Mouse (Mus musculus) kidney, postnatal 25 days (tissue): ENCODE measurements around the gene Ntn1.

Experiments
- DNase-seq, 2 experiments: peaks; one replicate each; pipeline ENCODE4 v3.0.0; 2021; ENCODE audit warnings: mixed read lengths in 2 of 2

Gene Ntn1

DNA sequence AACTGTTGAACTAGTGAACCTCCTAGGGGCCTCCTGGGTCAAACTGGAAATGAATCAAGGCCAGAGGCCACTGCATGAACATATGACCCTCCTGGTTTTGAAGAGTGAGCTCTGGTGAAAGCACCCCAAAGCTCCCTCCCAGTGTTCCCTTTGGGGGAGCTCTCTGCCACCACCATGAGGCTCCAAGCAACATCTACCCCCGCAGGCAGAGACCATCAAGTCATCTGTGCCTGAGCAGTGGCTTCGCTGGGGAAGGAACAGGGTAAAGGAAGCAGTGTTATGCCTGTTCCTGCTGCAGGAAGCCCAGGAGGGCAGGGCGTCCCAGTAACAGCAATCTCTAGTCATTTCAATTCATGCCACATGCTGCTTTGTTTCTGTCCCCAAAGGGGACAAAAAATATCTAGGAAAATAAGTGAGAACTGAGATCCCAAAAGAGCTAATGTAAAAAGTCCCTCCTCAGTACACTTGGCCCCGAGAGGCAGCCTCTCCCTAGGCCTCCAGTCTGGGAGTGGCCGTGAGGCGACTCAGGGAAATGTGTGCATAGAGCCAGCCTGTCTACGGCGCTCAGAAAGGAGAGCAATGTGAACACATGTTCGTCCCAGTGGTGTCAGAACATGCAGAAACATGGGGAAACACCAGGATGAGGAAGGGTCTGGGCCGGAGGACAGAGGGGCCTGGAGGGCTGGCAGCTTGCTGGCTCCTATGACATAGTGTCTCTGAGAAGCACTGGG, 139.3 kb downstream of the Ntn1 start:
- peak in 1 of 2 experiments; percentile 13 for DNase-seq

DNA sequence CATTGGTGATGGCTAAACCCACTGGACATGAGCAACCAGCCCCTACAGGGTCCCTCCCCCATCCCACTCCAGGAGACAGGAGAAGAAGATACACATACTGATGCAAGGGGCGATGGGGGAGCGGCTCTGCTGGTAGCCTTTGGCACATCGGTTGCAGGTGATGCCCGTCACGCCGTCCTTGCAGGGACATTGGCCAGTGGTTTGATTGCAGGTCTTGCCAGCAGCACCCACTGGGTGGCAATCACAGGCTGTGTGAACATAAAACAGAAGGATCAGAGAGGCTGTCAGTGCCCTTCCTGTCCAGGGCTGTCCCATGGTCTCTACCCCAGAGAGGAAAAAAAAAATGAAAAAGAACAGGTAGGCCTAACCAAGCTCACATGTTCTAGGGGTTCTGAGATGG, 140.2 kb downstream of the Ntn1 start:
- no peak for DNase-seq

DNA sequence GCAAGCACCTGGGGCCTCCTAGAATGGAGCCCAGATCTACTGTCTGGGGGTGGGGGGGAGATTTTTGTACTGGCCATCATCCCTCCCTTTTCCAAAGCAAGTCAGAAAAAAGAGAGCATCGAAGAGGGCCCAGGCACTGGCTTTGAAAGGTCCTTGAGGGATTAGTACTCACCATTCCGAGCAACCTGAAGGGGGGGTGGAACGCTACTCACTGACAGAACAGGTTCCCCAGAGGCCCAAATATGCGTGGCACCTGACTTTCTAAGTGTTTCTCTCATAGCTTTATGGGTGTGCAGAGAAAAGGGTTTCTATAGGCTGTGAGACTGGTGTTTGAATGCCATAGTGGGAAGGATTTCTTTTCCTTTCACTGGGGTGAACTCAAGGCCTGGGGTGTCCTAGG, 142.1 kb downstream of the Ntn1 start:
- DNase-seq, result no peak

DNA sequence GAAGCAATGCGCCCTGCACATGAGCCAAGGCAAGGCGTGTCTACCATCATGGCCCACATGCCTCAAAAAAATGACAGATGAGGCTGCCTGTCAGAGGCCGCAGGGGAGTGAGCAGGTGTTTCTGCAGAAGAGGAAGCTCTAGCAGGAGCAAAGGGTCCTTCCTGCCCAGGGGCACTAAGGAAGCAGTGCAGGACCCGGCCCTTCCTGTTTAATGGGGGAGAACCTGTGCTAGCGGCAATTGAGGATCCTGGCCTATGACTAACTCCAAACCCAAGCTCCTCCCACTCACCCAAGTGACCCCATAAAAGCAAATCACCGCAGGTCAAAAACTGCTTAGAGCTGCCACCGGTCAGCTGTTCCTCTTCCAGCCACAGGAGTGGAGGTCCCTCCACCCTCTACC, 147.1 kb downstream of the Ntn1 start:
- peak in 1 of 2 experiments; percentile 56 for DNase-seq

DNA sequence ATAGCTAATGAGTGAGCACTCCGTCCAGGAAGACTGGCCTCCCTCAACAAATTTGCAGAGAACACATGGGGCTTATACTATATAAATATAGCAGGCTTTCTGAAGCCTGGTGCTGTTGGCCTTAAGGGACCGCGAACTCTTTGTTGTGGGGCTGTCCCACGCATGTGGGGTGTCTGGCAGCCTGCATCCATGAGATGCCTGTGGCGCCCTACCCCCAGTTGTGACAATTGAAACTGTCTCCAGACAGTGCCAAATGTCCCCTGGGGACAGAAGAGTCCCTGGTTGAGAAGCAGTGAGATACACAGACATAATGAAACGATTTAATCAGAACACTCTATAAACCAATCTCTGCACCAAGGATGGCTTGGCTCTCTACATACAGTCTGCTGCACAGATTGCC, 150.5 kb downstream of the Ntn1 start:
- DNase-seq, result no peak

DNA sequence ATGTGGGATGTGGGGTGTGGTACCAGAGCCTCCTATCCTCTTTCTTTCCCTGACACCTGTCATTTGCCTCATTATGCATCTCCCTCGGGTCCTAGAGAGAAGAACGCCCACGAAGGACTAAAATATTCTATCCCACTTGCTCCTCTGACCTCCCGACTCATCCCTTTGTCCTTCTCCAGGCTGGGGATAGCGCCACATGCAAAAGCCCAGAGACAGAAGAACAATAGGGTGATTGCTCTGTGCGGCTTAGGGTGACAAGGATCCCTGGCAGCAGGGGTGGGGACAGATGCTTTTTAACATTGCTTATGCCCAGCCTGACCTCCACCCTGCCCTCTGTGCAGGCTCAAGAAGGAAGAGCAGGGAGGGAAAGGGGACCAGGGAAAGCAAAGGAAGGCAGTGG, 152.7 kb downstream of the Ntn1 start:
- no peak for DNase-seq

DNA sequence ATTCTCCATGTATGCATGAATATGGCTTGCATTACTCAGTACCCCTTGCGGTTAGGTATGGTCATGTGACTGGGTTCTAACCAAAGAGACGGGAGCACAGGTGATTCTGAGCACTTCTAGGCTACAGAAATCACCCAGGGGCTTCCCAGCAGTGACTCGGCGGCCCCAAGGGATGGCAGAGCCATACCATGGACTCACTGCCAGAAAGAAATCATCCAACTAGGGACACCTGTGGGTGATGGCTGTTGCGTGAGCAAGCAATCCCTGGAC, 155.7 kb downstream of the Ntn1 start:
- no peak for DNase-seq

DNA sequence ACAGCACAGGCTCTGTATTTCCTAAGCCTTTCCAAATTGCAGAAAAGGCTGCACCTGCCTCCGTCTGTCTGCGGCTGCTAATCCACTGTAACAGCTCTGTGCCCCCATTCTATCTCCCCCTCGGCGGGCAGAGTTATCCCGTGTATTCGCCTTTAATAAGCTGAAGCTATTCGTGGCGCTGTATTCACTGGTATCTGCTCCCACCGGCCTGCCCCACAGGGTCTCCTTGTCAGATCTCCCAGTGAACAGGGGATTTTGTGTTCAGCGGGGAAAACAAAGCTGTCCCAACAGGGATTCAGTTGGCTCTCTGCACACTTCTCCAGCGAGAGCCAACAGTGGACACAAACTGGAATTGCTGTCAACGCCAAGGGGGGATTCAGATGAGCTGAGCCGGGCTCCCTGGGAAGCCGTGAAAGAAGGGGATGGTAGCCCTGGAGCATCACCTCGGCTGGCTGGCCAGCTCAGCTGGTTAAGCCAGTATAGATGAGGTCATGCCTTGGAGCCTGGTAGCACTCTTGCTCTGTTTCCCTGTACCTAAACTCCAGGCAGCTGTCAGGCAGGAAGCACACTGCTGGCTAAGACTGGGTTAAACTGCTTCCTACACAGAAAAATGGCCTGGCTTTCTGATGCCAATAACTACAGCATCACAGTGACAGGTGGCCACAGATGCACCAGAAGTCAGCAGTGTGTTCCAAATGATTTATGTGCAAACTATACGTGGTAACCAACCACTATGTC, 156.2 kb downstream of the Ntn1 start:
- DNase-seq, result no peak

DNA sequence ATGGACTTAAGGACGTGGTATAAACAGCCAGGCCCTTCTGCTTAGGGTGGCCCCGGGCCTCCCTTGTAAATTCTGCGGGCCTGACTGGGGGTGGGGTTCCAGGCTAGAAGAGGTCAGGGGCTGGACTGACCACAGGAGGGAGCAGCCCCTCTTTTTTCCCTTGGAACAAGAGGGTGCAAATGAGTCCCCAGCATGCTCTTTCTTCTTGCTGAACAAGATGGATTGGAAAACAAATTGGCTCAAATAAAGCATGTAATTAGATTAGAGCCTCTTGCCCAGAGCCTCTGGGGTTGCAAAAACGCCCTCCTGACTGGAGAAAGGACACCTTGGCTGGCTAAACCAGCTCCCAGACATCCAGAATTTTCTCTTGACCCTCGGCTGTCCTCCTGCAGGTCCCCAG, 160.9 kb downstream of the Ntn1 start:
- DNase-seq, result no peak

DNA sequence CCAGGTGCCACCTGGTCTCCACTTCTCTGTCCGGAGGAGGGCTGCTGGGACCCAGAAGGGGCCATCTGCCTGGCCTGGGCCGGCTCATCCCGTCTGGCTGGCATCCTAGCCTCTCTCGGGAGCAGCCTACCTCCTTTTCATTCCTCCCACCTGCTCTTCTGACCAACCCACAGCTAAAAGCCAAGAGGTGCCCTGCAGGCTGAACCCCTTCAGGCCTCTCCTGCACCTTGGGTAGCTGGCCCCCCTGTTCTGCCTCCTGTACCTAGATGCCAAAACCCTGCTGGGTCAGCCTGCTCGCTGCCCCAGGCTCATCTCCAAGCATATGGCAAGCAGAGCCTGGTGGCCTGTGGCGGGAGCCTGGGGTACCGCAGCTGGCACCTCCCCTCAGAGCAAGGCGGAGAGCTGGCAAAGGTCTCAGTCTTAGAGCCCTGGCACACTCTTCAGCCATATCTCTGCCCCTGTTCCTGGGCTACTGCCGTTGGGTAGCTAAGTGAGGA, 167.1 kb downstream of the Ntn1 start:
- DNase-seq, result no peak

DNA sequence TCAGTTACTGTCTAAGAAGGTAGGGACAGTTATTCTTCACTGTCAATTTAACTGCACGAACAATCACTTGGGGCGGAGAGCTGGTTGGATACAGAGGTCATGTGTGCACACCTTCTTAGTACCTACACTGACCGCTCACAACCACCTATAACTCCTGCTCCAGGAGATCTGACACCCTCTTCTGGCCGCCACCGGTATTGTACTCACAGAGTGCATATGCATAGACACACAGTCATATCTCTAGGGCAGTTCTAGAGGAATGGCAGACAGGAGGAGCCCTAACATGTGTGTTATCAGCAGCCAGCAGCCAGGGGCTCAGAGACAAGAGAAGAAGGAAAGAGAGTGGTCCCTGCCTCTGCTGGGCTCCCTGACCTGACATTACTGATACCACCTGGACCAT, 169.1 kb downstream of the Ntn1 start:
- DNase-seq, result no peak

DNA sequence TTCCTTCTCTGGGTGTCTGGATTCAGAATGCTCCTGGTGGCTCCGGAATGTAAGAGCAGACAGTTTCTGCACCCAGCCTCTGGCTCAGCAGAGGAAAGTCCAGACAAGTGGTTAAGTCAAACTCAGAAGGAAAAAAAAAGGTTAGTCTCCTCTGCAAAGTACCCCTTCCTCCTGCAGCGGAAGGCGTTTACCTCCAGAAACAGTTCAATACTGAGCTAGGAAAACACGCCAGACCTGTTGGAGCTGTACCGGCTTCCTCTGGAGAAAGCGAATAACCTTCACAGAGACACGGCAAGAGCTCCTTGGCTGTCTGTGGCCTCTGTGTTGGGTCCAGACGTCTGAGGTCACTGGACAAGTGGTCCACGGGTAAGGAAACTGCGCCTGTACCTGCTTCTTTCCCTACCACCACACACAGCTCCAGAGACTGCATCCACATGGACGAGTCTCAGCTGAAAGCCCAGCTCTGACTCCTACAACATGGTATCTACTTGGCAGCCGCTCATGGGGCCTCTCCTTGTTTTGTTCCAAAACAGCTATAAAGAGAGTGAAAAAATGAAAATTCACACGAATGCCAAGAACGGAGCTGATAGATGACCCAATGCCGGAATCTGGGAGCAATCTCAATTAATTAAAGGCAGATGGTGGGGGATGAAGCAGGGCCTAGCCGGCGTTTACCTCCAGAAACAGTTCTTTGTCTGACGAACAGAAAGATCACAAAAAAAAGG, 171.5 kb downstream of the Ntn1 start:
- DNase-seq, result no peak

DNA sequence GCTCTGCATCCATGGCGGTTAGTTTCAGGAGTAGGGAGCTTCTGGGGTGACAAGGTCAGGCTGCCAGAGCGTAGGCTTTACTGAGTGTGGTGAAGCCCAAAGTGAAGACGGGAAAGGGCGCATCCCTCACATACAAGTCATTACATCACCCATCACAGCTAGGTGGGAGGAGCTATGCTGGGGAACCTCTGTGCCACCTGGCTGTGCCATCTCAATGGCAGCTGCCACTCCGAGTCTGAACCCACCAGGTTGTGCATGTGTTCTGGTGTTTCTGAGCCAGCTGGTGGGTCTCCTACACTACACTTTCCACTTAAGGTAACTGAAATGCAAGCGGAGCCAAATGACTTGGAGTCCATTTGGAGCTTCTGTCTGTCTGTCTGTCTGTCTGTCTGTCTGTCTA, 172.8 kb downstream of the Ntn1 start:
- no peak for DNase-seq

DNA sequence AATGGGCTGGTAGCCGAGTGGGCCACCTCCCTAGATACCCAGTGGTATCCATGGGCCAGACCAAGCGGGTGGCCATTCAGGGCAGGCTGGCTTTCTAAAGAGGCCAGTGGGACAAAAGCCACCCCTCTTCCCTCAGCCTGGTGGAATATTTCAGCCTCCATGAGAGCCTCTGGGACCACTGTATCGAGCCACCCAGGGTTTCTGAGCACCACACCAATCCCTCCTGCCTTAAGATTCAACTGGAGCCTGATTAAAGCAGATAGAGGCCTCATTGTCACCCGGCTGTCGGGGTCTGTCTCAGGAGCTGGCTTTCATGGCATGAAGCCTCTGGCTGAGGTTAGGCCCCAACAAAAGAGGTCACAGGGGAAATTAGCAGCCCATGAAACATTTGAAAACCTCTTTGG, 174.0 kb downstream of the Ntn1 start:
- no peak for DNase-seq

DNA sequence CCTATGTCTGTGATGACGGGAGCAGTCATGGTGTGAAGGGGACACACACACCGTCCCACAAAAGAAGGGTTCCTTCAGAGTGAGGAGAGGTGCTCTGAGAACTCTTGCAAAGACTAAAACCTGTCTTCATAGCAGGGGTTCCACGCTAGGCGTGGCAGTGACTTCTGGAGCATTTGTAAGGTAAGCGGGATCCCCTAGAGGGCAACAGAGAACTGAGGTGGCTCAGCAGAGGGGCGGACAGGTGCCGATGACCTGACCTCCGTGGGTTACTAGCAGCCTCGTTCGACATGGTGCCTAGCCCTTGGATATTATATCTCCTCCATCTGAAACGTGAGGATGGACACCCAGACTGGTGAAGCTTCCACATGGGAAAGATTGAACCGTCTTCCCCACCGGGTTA, 177.5 kb downstream of the Ntn1 start:
- DNase-seq, result no peak

DNA sequence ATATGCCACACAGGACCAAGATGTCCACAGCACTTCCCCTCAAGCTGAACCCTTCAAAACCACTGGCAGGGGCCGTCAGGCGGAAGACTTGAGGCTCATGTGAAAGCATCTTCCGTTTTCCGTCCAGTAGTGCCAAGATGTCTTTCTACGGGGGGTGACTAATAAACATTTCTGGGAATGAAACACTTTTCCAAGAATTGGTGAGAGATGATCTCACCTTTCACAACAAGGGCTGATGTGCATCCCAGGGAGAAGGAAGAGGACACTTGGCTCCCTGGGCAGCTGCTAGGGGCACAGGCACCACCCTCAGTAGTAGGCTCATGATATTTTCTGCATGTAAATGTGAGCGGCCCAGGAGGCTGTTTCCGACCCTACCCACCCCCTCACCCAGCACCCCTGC, 178.4 kb downstream of the Ntn1 start:
- no peak for DNase-seq

DNA sequence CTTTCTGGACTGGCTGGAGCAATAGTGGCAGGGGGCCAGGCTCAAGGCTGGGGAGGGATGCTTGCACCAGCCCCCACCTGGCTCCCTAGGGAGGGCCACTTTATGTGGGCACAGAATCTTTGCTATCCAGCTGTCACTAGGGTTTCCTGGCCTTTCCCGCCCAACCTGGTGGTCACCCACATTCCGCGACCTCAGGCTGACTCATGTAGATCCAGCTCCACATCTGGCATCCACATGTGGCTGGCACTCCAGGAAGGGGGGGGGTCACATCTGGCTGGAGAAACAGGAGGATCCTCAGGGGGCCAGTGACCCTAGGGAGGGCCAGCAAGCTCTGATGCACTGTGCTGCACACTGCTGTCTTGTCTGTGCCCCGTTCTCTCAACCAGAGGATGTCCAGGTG, 179.9 kb downstream of the Ntn1 start:
- DNase-seq, result no peak

DNA sequence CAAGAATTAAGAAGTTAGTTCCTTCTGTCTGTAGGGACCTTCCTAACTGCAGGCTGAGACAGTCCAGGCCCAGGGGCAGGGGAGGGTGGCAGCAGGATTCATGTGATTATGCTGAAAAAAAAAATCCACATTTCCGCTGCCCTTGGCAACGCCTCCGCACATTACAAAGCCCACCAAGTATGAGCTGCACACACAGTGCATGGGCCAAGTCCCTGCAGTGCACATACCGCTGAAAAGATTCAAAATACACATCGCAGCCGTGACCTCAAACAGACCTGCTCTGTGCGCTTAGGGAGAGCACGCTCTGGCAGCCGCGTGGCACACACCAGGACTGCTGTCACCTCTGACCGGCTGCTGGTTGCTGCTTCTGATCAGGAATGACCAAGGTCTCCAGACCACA, 184.6 kb downstream of the Ntn1 start:
- no peak for DNase-seq

DNA sequence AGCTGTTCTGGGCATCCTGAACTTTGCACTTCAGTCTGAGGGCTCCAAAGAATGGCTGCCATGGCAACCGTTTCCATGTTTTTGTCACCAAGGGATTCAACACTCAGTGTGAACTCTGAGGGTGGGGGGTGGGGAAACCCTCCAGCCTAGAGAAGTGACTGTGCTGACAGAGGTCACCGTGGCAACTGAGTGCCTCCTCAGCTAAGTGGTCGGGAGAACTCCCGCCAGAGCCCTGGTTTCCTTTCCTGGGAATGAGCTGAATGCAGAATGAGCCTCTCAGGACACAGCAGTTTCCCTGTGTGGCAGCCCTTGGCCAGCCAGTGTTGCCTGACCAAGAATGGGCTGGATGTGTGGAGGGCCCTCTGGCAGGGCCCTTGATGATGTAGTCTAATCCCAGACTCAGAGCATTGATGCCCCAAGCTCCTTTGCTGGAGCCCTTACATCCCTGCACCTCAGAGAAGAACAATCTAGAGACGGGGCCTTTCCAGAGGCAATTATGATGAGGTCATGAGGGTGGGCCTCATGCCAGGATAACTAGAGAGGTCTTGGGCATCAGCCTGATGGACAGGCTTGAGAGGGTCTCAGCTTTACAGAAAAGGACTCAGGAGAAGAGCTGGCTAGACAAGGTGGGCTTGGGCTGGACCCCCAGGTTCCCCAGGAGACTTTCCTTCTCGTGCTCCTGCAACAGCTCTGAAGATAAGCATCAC, 185.3 kb downstream of the Ntn1 start:
- peak; percentile 73 to 86 for DNase-seq

DNA sequence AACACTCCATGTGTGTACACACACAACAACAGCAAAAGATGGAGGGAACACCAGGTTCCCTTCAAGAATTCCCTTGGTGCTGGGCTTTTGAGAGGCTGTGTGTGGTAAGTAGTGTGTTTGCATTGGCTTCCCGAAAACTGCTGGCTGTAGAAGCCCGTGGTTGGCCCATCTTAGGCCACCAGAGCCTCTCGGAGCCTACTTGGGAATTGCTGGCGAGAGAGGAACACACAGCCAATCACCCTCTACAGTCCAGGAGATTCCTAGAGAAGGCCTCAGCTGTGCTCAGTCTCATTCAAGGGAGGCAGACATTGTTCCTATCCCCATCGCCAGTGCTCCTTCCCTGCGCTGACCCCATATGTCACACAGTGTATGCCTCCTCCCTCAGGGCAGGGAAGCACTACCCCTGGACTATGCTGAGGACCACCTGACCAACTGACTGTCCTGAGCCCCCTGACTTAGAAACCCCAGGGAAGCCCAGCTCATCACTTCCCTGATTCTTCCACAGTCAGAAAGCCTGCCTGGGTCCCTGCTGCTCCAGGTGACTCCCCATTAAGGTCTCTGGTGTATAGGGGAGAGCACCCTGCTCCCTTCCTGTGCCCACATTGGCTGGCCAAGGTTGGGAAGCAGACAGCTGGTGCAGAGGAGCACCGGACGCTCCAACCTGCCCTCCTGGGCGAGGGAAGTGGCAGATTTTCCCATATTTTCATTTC, 186.0 kb downstream of the Ntn1 start:
- no peak for DNase-seq

DNA sequence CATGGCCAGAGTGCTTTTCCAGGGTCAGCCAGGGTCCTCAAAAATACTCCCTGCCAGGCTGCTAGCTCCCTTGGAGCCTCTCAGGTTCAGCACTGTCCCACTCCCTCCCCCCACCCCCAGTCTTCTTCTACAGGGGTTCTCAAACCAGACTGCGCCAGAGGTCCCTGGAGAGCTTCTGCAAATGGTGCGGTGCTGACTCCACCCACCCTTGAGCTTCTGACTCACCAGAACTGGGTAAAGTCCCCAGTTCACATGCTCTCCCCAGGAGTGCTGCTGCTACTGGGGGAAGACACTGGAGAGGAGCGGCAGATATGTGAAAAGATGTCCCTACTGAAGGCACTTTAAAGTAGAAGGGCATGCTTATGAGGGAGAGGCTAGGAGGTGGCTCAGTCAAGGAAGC, 186.7 kb downstream of the Ntn1 start:
- DNase-seq, result peak; percentile 48 to 74

DNA sequence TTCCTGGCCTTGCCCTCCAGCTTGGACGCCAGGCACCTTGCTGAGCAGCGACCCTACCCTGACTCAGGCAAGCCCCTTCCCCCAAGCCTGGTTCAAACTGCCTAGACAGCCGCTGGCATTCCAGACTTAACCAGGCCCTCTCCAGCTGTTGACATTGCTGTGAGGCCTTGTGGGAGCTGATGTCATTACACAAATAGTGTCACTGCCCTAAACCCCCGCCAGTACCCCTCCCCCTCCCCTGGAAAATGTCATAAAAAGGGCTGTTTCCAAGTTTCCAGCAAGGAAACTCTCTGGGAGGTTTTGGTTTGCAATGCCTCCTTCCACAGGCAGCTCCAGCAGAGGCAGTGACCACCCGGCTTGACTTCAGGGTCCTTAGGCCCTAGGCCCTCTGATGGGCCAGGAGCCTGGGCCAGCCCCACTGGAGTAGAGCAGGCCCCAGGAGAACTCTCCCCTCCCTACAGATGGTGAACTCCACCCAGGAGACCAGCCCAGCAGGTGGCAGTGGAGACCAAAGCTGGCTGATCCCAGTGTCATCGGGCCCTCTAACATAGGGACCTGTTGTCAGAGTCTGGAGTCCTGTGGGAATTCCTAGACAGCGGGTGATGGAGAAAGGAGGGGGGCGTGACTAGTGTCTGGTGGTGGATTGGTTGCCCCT, 188.6 kb downstream of the Ntn1 start:
- DNase-seq, result peak; percentile 67 to 75
